Mouse (Mus musculus): ENCODE data around the gene Pigz. TPM values are rescaled to one million over a fixed set of nuclear protein-coding genes. Genes with fewer than 3 reads are reported as not detected.

Gene Pigz
- polyA plus RNA-seq, 1 experiment from 2014 or later = 2.9 TPM

Other genes with a start within 250 kb of the Pigz start
- gene Meltf, start 55.0 kb upstream of the Pigz start, polyA plus RNA-seq (2018) = not detected in 3 replicates
- gene 0610012G03Rik, start 14.6 kb downstream of the Pigz start, polyA plus RNA-seq (2018) = 30.6 to 67.1 TPM (median 53.4 TPM) in 3 replicates
- gene Ncbp2, start 14.7 kb downstream of the Pigz start, polyA plus RNA-seq (2018) = 39.9 to 50.1 TPM (median 49.5 TPM) in 3 replicates
- gene Senp5, start 69.4 kb downstream of the Pigz start, polyA plus RNA-seq (2018) = 16.1 to 23.9 TPM (median 16.3 TPM) in 3 replicates
- 58.5 to 99.5 TPM (median 73.3 TPM) in 3 replicates for gene Pak2, start 145.5 kb downstream of the Pigz start, polyA plus RNA-seq (2018)
- gene Pigx, start 165.9 kb downstream of the Pigz start, polyA plus RNA-seq (2018) = 30.5 to 37.7 TPM (median 33.8 TPM) in 3 replicates
- gene Cep19, start 165.9 kb downstream of the Pigz start, polyA plus RNA-seq (2018) = 6.1 to 13.3 TPM (median 8.9 TPM) in 3 replicates
- gene Nrros, start 231.7 kb downstream of the Pigz start, polyA plus RNA-seq (2018) = 133 to 329 TPM (median 277 TPM) in 3 replicates
- 0.64 to 0.83 TPM (median 0.74 TPM) in 3 replicates for gene Bex6, start 246.0 kb downstream of the Pigz start, polyA plus RNA-seq (2018)

Measured in macrophage (primary cell).